Mouse (Mus musculus) midbrain, embryonic 14.5 days (tissue): ENCODE measurements at regions not wholly inside any gene's neighbourhood (a gene's known extent, or its start where the extent isn't known, plus 50 kb on each side); places are given as distances from the start of the nearest gene placed in this dataset.

ENCODE experiments used
- ATAC-seq: fragments of 200-750 bp; cut with Nextera tagmentation; 2 replicates; pipeline ENCODE4 v1.8.0; 2017; ENCODE audit warnings: moderate number of reproducible peaks, moderate library complexity; ENCODE audit not compliant: low FRiP score, low TSS enrichment
- DNase-seq: peaks from one replicate; pipeline ENCODE4 v3.0.0-alpha.2; 2015
- H3K27ac ChIP-seq: fragments of 300-500 bp; sonication (generic); replicated peaks from 2 replicates; pipeline ENCODE4 v1.5.1; 2014; ENCODE audit warnings: mild to moderate bottlenecking, low read depth, low read length, moderate library complexity
- H3K27me3 ChIP-seq: fragments of 300-500 bp; sonication (generic); 2 replicates; pipeline ENCODE4 v1.6.1; 2014; ENCODE audit warnings: low read length, control low read depth, mixed read lengths; ENCODE audit not compliant: control insufficient read depth, insufficient read depth
- H3K36me3 ChIP-seq: fragments of 300-500 bp; sonication (generic); 2 replicates; pipeline ENCODE4 v1.6.1; 2014; ENCODE audit warnings: low read length, control low read depth; ENCODE audit not compliant: control insufficient read depth, insufficient read depth
- H3K4me1 ChIP-seq: fragments of 300-500 bp; sonication (generic); 2 replicates; pipeline ENCODE4 v1.6.1; 2014; ENCODE audit warnings: mild to moderate bottlenecking, antibody characterized with exemption, low read length, control low read depth; ENCODE audit not compliant: control insufficient read depth, insufficient read depth
- H3K4me2 ChIP-seq: fragments of 300-500 bp; sonication (generic); 2 replicates; pipeline ENCODE4 v1.6.1; 2014; ENCODE audit warnings: mild to moderate bottlenecking, low read length, moderate library complexity
- H3K4me3 ChIP-seq: fragments of 300-500 bp; sonication (generic); replicated peaks from 2 replicates; pipeline ENCODE4 v1.5.1; 2014; ENCODE audit warnings: low read depth, low read length
- H3K9ac ChIP-seq: fragments of 300-500 bp; sonication (generic); replicated peaks from 2 replicates; pipeline ENCODE4 v1.6.1; 2014; ENCODE audit warnings: mild to moderate bottlenecking, low read length, moderate library complexity
- H3K9me3 ChIP-seq: fragments of 300-500 bp; sonication (generic); 2 replicates; pipeline ENCODE4 v1.6.1; 2016; ENCODE audit warnings: low read length, control low read depth, mixed read lengths; ENCODE audit not compliant: control insufficient read depth
- whole genome bisulfite sequencing: fragments of 180-500 bp; shearing (Covaris S2); extraction: QIAGEN DNeasy Blood & Tissue Kit; methylation state at CpG from one replicate; pipeline ENCODE4 v1.1.7; 2014; 5-methylcytosine and 5-hydroxymethylcytosine counted together

- no peak overlapping the region for H3K27ac ChIP-seq
- H3K36me3 ChIP-seq, result no peaks in the 10 kb centered on the region
- WGBS, result 40% methylated on average over 9 of the region's 9 CpGs
- DNase-seq (no peak), ATAC-seq (no peak)
- peaks cover 19% of the 10 kb centered on the region for H3K4me1 ChIP-seq
- no peaks in the 10 kb centered on the region for H3K27me3 ChIP-seq
- H3K4me2 ChIP-seq, result peak overlapping the region; percentile 17; the same call in 1 of the 2 replicates
- H3K9me3 ChIP-seq, result no peaks in the 10 kb centered on the region
- no peak overlapping the region for H3K9ac ChIP-seq
- H3K4me3 ChIP-seq, result no peak overlapping the region
These were observed 117.3 kb upstream of the Mki67 start for GRCm38 (mm10) chr7:135833425-135833824.

GRCm38 (mm10) chr7:135836808-135837733 lies 120.9 kb upstream of the Mki67 start:
- Histone ChIP-seq H3K9ac (no peak overlapping the region; the same call in 1 of the 2 replicates), H3K36me3 (no peaks in the 10 kb centered on the region), H3K9me3 (no peaks in the 10 kb centered on the region), H3K4me1 (peaks cover 9% of the 10 kb centered on the region), H3K4me2 (no peak overlapping the region), H3K27ac (no peak overlapping the region), H3K27me3 (no peaks in the 10 kb centered on the region), H3K4me3 (no peak overlapping the region)
- DNase-seq (peak; percentile 94), ATAC-seq (peak; percentile 80; the same call in 1 of the 2 replicates)
- 36% methylated on average over 12 of the region's 12 CpGs for WGBS

GRCm38 (mm10) chr7:135844018-135844417 lies 127.9 kb upstream of the Mki67 start:
- peak; percentile 59 for DNase-seq
- 65% methylated on average over 5 of the region's 5 CpGs for WGBS
- H3K36me3 ChIP-seq, result no peaks in the 10 kb centered on the region
- H3K4me3 ChIP-seq, result no peak overlapping the region
- no peak for ATAC-seq
- no peak overlapping the region for H3K4me2 ChIP-seq
- H3K27me3 ChIP-seq, result no peaks in the 10 kb centered on the region
- H3K9ac ChIP-seq, result no peak overlapping the region
- H3K27ac ChIP-seq, result peak overlapping the region; percentile 43; the same call in 1 of the 2 replicates
- no peaks in the 10 kb centered on the region for H3K9me3 ChIP-seq
- H3K4me1 ChIP-seq, result peaks cover 16% of the 10 kb centered on the region; the same call in 1 of the 2 replicates

- H3K9me3 ChIP-seq, result no peaks in the 10 kb centered on the region
- H3K4me1 ChIP-seq, result peaks cover 16% of the 10 kb centered on the region; the same call in 1 of the 2 replicates
- no peak overlapping the region for H3K27ac ChIP-seq
- no peaks in the 10 kb centered on the region for H3K36me3 ChIP-seq
- H3K4me3 ChIP-seq, result no peak overlapping the region
- H3K4me2 ChIP-seq, result no peak overlapping the region
- DNase-seq, result no peak
- 51% methylated on average over 9 of the region's 9 CpGs for WGBS
- H3K9ac ChIP-seq, result no peak overlapping the region
- H3K27me3 ChIP-seq, result no peaks in the 10 kb centered on the region
- no peak for ATAC-seq
These were observed 131.1 kb upstream of the Mki67 start for GRCm38 (mm10) chr7:135847304-135847703.

GRCm38 (mm10) chr7:135848170-135848569 lies 132.0 kb upstream of the Mki67 start:
- Histone ChIP-seq H3K27ac (no peak overlapping the region), H3K9me3 (no peaks in the 10 kb centered on the region), H3K36me3 (no peaks in the 10 kb centered on the region), H3K4me2 (no peak overlapping the region), H3K27me3 (no peaks in the 10 kb centered on the region), H3K9ac (no peak overlapping the region), H3K4me3 (no peak overlapping the region), H3K4me1 (peaks cover 19% of the 10 kb centered on the region)
- 72% methylated on average over 4 of the region's 4 CpGs for WGBS
- no peak for DNase-seq
- no peak for ATAC-seq

- no peak for DNase-seq
- Histone ChIP-seq H3K4me2 (no peak overlapping the region), H3K9ac (no peak overlapping the region), H3K36me3 (no peaks in the 10 kb centered on the region), H3K4me3 (no peak overlapping the region), H3K9me3 (no peaks in the 10 kb centered on the region), H3K27me3 (no peaks in the 10 kb centered on the region), H3K4me1 (peaks cover 25% of the 10 kb centered on the region), H3K27ac (no peak overlapping the region)
- 72% methylated on average over 5 of the region's 5 CpGs for WGBS
- no peak for ATAC-seq
These were observed 132.7 kb upstream of the Mki67 start for GRCm38 (mm10) chr7:135848833-135849232.

GRCm38 (mm10) chr7:135853127-135853813 lies 137.1 kb upstream of the Mki67 start:
- WGBS, result 5% methylated on average over 39 of the region's 39 CpGs
- H3K4me1 ChIP-seq, result peaks cover 18% of the 10 kb centered on the region; the same call in 1 of the 2 replicates
- peak overlapping the region; percentile 17 for H3K4me3 ChIP-seq
- DNase-seq (peak; percentile 82), ATAC-seq (peak; percentile 63; the same call in 1 of the 2 replicates)
- H3K4me2 ChIP-seq, result peak overlapping the region; percentile 59
- H3K36me3 ChIP-seq, result no peaks in the 10 kb centered on the region
- H3K27me3 ChIP-seq, result no peaks in the 10 kb centered on the region
- no peaks in the 10 kb centered on the region for H3K9me3 ChIP-seq
- H3K9ac ChIP-seq, result peak overlapping the region; percentile 40; the same call in 1 of the 2 replicates
- peak overlapping the region; percentile 37 for H3K27ac ChIP-seq

- Histone ChIP-seq H3K4me3 (peak overlapping the region; percentile 17), H3K4me1 (peaks cover 18% of the 10 kb centered on the region; the same call in 1 of the 2 replicates), H3K9me3 (no peaks in the 10 kb centered on the region), H3K36me3 (no peaks in the 10 kb centered on the region), H3K27ac (peak overlapping the region; percentile 49), H3K4me2 (peak overlapping the region; percentile 59), H3K27me3 (no peaks in the 10 kb centered on the region), H3K9ac (peak overlapping the region; percentile 40; the same call in 1 of the 2 replicates)
- 10% methylated on average over 10 of the region's 10 CpGs for WGBS
- DNase-seq, result no peak
- ATAC-seq, result no peak
These were observed 137.7 kb upstream of the Mki67 start for GRCm38 (mm10) chr7:135853814-135854324.
